8 mouse cellular contexts compared by ENCODE assay signal in the genomic region with DNA sequence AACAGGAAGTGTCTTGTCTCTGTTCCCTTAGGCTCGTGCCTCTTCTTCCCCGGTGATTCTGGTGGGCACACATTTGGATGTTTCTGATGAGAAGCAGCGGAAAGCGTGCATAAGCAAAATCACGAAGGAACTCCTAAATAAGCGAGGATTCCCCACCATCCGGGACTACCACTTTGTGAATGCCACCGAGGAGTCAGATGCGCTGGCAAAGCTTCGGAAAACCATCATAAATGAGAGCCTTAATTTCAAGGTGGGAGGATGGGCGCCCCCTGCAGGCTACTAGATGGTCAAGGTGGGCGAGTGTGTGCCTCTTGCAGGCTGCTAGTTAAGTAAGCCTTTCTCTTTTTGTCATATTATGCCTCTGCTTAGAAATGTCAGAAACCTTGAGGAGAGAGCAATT.
DNase-seq lines count a peak whose midpoint lies in the region; ATAC-seq and TF ChIP-seq lines count a peak whose summit lies in the region.

No protein-coding gene starts in this region.

- WGBS in intestine, postnatal 0 days, result 66% methylated on average over 12 of the region's 12 CpGs
- WGBS in intestine, embryonic 15.5 days, result 68% methylated on average over 12 of the region's 12 CpGs
- WGBS in lung, embryonic 14.5 days, result 64% methylated on average over 12 of the region's 12 CpGs

- no peak overlapping the region for H3K9ac ChIP-seq in intestine, postnatal 0 days (ENCODE audit: low read depth, low read length)
- no peak overlapping the region for H3K9ac ChIP-seq in intestine, embryonic 15.5 days
- no peak overlapping the region for H3K9ac ChIP-seq in lung, embryonic 14.5 days

- H3K27me3 ChIP-seq in intestine, postnatal 0 days (replicated peaks; ENCODE audit: control insufficient read depth, insufficient read depth, low read length), result no peaks in the 10 kb centered on the region
- no peaks in the 10 kb centered on the region for H3K27me3 ChIP-seq in intestine, embryonic 15.5 days (replicated peaks)
- no peaks in the 10 kb centered on the region for H3K27me3 ChIP-seq in lung, embryonic 14.5 days (ENCODE audit: insufficient read depth, low read length)

- 0 out of 2 replicates have a peak, but pooled peaks cover 3% of the 10 kb centered on the region for H3K36me3 ChIP-seq in intestine, postnatal 0 days (ENCODE audit: control insufficient read depth, insufficient read depth)
- H3K36me3 ChIP-seq in intestine, embryonic 15.5 days, result no peaks in the 10 kb centered on the region
- H3K36me3 ChIP-seq in lung, embryonic 14.5 days (ENCODE audit: insufficient read depth), result peaks cover 2% of the 10 kb centered on the region; the same call in 1 of the 2 replicates

- no peak for ATAC-seq in intestine, postnatal 0 days
- no peak for ATAC-seq in intestine, embryonic 15.5 days
- 0 out of 2 replicates have a peak, but pooled peaks have one; percentile 41 for ATAC-seq in granulocyte monocyte progenitor cell, adult 5-6 weeks (replicated peaks; ENCODE audit: poor library complexity, severe bottlenecking)
- no peak for ATAC-seq in lung, embryonic 14.5 days (ENCODE audit: insufficient read depth)

- no peak overlapping the region for H3K4me2 ChIP-seq in intestine, postnatal 0 days (replicated peaks; ENCODE audit: low read depth)
- no peak overlapping the region for H3K4me2 ChIP-seq in intestine, embryonic 15.5 days (replicated peaks)
- no peak overlapping the region for H3K4me2 ChIP-seq in lung, embryonic 14.5 days

- peak; percentile 64 for DNase-seq in NIH3T3 (ENCODE audit: low read depth)
- DNase-seq in cerebellum, adult 11-12 months, result peak; percentile 14
- peak; percentile 53 for DNase-seq in lung, embryonic 14.5 days
- DNase-seq in testis, postnatal 10 days (ENCODE audit: low spot score), result peak; percentile 65
- DNase-seq in urinary bladder, adult 2 months (ENCODE audit: low spot score), result no peak

- TF ChIP-seq CTCF in intestine, postnatal 0 days (IDR thresholded peaks at IDR 0.05; ENCODE audit: low read depth), result peak; percentile 55
- TF ChIP-seq CTCF in lung, embryonic 14.5 days (IDR thresholded peaks at IDR 0.05; ENCODE audit: low read depth), result peak; percentile 58

- no peaks in the 10 kb centered on the region for H3K9me3 ChIP-seq in intestine, postnatal 0 days (ENCODE audit: control insufficient read depth)
- no peaks in the 10 kb centered on the region for H3K9me3 ChIP-seq in intestine, embryonic 15.5 days
- no peaks in the 10 kb centered on the region for H3K9me3 ChIP-seq in lung, embryonic 14.5 days (ENCODE audit: low read depth, low read length)

- no peak overlapping the region for H3K4me3 ChIP-seq in intestine, postnatal 0 days (ENCODE audit: low read depth, low read length)
- no peak overlapping the region for H3K4me3 ChIP-seq in intestine, embryonic 15.5 days (replicated peaks)
- no peak overlapping the region for H3K4me3 ChIP-seq in lung, embryonic 14.5 days (ENCODE audit: low read depth, low read length)

- no peaks in the 10 kb centered on the region for H3K4me1 ChIP-seq in intestine, postnatal 0 days (replicated peaks; ENCODE audit: control insufficient read depth, insufficient read depth, low read length)
- no peaks in the 10 kb centered on the region for H3K4me1 ChIP-seq in intestine, embryonic 15.5 days (replicated peaks)
- no peaks in the 10 kb centered on the region for H3K4me1 ChIP-seq in lung, embryonic 14.5 days (ENCODE audit: insufficient read depth)

- no peak overlapping the region for H3K27ac ChIP-seq in intestine, postnatal 0 days (ENCODE audit: low read depth, low read length)
- H3K27ac ChIP-seq in intestine, embryonic 15.5 days, result no peak overlapping the region
- no peak overlapping the region for H3K27ac ChIP-seq in lung, embryonic 14.5 days (ENCODE audit: low read depth)
